Mouse (Mus musculus): ENCODE data around the gene Fam71f2.

Fam71f2 gene

GRCm38 (mm10) chr6:29264456-29264781 lies 15.0 kb upstream of the Fam71f2 start:
- POLR2A ChIA-PET = interaction anchor here in 3 of 4 experiments (0.7 to 2.7 kb wide), 6 partner anchors 8 to 48 kb away, joined by 3 to 10 read pairs (median 4); partner anchors contain the start of genes Hilpda (in 3 of the 3) and Impdh1 (in 1 of the 3)
- CTCF ChIA-PET = interaction anchor here in 3 of 4 experiments (0.6 to 1.9 kb wide), 6 partner anchors 11 to 125 kb away, joined by 3 to 8 read pairs (median 6); partner anchors contain the start of gene Fam71f2 (in 1 of the 3)

DNA sequence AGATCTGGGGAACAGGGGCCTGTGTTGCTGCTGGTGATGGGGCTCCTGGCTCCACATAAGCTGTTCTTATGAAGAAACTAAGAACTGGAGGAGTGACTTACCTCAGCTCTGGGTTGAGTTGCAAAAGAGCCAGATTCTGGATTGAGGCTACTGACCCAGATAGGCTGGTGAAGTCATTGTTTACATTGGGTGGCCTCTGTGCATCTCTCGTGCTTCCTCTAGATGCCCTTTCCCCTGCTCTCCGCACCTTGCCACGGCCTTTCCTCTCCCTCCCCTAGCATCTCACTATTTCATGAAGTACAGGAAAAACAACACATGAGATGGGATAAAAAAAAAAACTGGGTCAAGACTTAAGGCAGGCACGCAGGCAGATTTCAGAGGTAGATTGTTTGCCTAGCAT lies 12.5 kb upstream of the Fam71f2 start:
- CTCF ChIA-PET = no interaction called here
- POLR2A ChIA-PET = interaction anchor here in 1 of 4 experiments (0.6 kb wide), 1 partner anchor 76 kb away, joined by 3 read pairs; no protein-coding TSS in a partner anchor

- ChIA-PET POLR2A (interaction anchor here in 2 of 4 experiments (0.7 to 1.1 kb wide), 4 partner anchors 9 to 207 kb away, joined by 3 to 6 read pairs (median 4); no protein-coding TSS in a partner anchor), CTCF (interaction anchor here in 3 of 4 experiments (0.7 to 1.4 kb wide), 3 partner anchors 28 to 489 kb away, joined by 3 to 10 read pairs (median 4); no protein-coding TSS in a partner anchor)
These were observed 10.3 kb upstream of the Fam71f2 start for GRCm38 (mm10) chr6:29269006-29269668.

GRCm38 (mm10) chr6:29270961-29271360 lies 8.4 kb upstream of the Fam71f2 start:
- ChIA-PET POLR2A (interaction anchor here in 1 of 4 experiments (1.0 kb wide), 1 partner anchor 38 kb away, joined by 6 read pairs; no protein-coding TSS in a partner anchor), CTCF (no interaction called here)

DNA sequence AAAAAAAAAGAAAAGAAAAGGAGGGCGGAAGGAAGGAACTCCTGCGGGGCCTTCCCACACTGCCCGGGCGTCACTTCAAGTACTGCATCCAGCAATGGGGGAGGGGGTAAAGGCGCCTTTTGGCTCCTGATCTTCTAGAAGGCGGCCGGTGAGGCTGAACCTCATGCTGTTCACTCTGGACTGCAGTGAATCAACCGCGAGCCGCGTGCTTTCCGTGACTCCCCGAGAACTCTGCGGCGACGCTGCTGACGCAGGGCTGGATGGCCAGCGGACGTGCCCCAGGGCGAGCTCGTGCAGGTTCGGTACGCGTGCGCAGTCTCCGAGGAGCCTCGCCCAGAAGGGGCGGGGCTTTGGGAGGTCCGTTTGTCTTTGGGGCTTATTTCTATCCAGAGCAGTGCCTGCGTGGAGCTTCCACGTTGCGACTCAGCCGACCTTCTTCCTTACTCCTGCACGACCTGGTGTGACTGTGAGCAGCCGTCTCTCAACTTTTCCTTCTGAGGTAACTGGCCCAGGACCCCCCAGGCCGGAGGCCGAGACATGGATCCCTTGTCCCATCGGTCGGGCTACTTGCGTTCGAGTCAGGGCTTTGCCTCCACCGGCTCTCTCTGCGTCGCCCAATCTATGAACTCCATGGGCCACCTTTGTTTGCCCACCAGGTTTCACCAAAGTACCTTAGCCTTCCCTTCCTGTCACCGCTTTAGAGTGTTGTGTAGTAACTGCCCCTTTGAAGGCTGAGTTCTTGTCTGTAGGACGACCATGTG lies 6.9 kb upstream of the Fam71f2 start, which contains the start of gene Hilpda:
Hilpda (plus strand) TSS at position 177 of the 761 bp plus-strand sequence.
- POLR2A ChIA-PET = interaction anchor here (0.6 to 2.3 kb wide), 62 partner anchors 8 to 792 kb away, joined by 3 to 23 read pairs (median 4); partner anchors contain the start of genes Calu (in 3 of the 4), Impdh1 (in 3 of the 4), Irf5 (in 2 of the 4) and Rbm28 (in 2 of the 4)
- CTCF ChIA-PET = interaction anchor here in 3 of 4 experiments (0.5 to 1.8 kb wide), 11 partner anchors 31 to 1257 kb away, joined by 3 to 15 read pairs (median 4); partner anchors contain the start of gene Calu (in 2 of the 3)

DNA sequence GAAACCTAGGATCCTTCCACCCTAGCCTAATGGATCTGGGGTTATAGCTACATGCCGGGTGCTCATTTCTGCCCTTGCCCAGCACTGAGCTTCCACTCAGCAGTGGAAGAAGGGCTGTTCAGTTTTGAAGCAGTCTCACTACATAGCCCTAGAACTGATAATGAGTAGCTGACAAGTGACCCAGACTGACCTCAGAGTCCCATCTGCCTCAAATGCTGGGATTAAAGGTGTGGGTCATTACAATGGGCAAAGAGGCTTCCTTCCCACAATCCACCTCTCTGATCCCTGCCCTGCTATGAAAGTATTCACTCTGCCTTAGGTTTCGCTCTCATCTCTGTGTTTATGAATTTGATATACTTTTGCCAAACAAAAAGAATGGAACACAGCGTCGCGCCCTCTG lies 2.6 kb upstream of the Fam71f2 start:
- CTCF ChIA-PET = interaction anchor here in 2 of 4 experiments (1.0 to 2.5 kb wide), 4 partner anchors 36 to 105 kb away, joined by 4 to 9 read pairs (median 4); no protein-coding TSS in a partner anchor
- POLR2A ChIA-PET = interaction anchor here in 3 of 4 experiments (0.7 to 2.0 kb wide), 5 partner anchors 44 to 112 kb away, joined by 3 to 4 read pairs (median 3); partner anchors contain the start of genes Calu (in 1 of the 3), Impdh1 (in 1 of the 3) and Rbm28 (in 1 of the 3)

DNA sequence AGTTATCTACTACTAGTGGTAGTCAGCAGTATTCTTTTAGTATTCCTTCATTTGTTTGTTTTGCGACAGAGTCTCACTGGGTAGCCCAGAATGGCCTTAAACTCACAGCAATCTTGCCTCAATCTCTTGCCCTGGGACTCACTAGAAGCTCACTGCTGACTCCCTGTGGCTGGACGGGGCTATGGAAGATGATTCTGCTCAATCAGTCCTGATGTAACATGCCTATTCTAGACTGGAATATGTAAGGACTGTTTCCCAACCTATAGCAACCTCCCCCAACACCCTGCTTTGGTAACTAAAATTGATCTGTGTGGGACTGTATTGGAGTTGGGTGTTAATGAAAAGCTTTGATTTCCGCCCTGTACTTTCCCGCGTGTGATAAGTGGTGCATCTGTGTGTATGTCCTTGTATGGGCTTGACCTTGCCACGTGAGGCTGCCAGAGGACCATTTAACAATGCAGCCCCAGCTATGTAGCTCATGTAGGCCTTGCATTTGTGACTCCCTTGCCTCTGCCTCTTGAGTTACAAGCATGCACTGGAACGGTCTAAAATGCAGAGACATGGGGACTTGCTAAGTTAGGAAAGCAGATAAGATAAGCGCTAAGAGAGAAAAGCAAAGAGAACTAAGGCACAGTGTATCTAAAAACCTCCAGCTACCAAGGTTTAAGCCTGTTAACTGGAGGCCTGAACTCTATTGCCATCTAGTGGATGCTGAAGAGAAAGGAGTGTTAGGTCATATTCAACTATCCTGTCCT lies 703 bp upstream of the Fam71f2 start:
- POLR2A ChIA-PET = interaction anchor here (0.6 to 1.8 kb wide), 30 partner anchors 10 to 347 kb away, joined by 3 to 10 read pairs (median 5); partner anchors contain the start of genes Calu (in 2 of the 4), Impdh1 (in 2 of the 4) and Rbm28 (in 1 of the 4)
- CTCF ChIA-PET = interaction anchor here (0.6 to 2.4 kb wide), 51 partner anchors 9 to 1704 kb away, joined by 3 to 39 read pairs (median 4); partner anchors contain the start of genes Rbm28 (in 3 of the 4), Calu (in 2 of the 4) and Impdh1 (in 2 of the 4)

- POLR2A ChIA-PET = interaction anchor here in 2 of 4 experiments (0.6 to 1.4 kb wide), 3 partner anchors 8 to 358 kb away, joined by 3 to 8 read pairs (median 3); partner anchors contain the start of gene Hilpda (in 1 of the 2)
These were observed 1.3 kb downstream of the Fam71f2 start for GRCm38 (mm10) chr6:29280671-29281070.

GRCm38 (mm10) chr6:29286870-29287269 lies 7.5 kb downstream of the Fam71f2 start:
- ChIA-PET CTCF (interaction anchor here in 2 of 4 experiments (0.8 to 1.6 kb wide), 3 partner anchors 8 to 46 kb away, joined by 6 to 9 read pairs (median 7); no protein-coding TSS in a partner anchor), POLR2A (interaction anchor here in 2 of 4 experiments (0.8 to 2.7 kb wide), 9 partner anchors 9 to 123 kb away, joined by 3 to 14 read pairs (median 7); partner anchors contain the start of genes Calu (in 2 of the 2) and Hilpda (in 2 of the 2))

More at GRCm38 (mm10) chr6:29280671-29281070, 1.3 kb downstream of the Fam71f2 start:
- CTCF ChIA-PET = interaction anchor here in 3 of 4 experiments (0.7 to 1.3 kb wide), 2 partner anchors 11 to 40 kb away, joined by 3 to 4 read pairs (median 3); no protein-coding TSS in a partner anchor

GRCm38 (mm10) chr6:29287481-29287880 lies 8.1 kb downstream of the Fam71f2 start:
- ChIA-PET CTCF (interaction anchor here in 2 of 4 experiments (0.5 to 1.6 kb wide), 4 partner anchors 9 to 104 kb away, joined by 4 to 9 read pairs (median 6); no protein-coding TSS in a partner anchor), POLR2A (interaction anchor here in 2 of 4 experiments (0.8 to 2.7 kb wide), 9 partner anchors 8 to 123 kb away, joined by 3 to 14 read pairs (median 7); partner anchors contain the start of genes Calu (in 2 of the 2), Fam71f2 (in 1 of the 2) and Hilpda (in 1 of the 2))

- ChIA-PET POLR2A (interaction anchor here (0.6 to 2.7 kb wide), 13 partner anchors 8 to 1591 kb away, joined by 3 to 14 read pairs (median 3); partner anchors contain the start of genes Calu (in 3 of the 4), Fam71f2 (in 1 of the 4) and Hilpda (in 1 of the 4)), CTCF (interaction anchor here in 3 of 4 experiments (0.7 to 1.6 kb wide), 4 partner anchors 9 to 62 kb away, joined by 3 to 9 read pairs (median 5); no protein-coding TSS in a partner anchor)
These were observed 8.6 kb downstream of the Fam71f2 start for GRCm38 (mm10) chr6:29287944-29288343.

DNA sequence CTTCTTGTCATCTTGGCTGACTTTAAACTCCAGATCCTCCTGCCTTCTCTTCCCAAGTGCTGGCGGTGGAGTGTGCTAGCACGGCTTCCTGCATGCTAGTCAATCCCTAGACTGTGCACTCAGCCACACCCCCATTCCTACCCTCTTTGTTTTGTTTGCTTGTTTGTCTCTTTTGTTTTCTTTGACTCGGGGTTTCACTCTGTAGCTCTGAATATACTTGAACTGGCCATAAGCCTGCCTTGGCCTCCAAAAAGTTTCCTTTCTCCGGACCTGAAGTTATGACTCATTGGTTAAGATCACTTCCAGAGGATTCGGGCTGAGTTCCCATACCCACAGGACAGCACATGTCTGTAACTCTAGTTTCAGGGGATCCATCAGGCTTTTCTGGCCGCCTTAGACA lies 9.3 kb downstream of the Fam71f2 start:
- ChIA-PET CTCF (interaction anchor here in 2 of 4 experiments (0.7 to 1.0 kb wide), 2 partner anchors 10 to 63 kb away, joined by 3 read pairs; no protein-coding TSS in a partner anchor), POLR2A (interaction anchor here (0.6 to 2.7 kb wide), 10 partner anchors 10 to 645 kb away, joined by 3 to 14 read pairs (median 3); partner anchors contain the start of genes Calu (in 2 of the 4), Hilpda (in 2 of the 4) and Fam71f2 (in 1 of the 4))

DNA sequence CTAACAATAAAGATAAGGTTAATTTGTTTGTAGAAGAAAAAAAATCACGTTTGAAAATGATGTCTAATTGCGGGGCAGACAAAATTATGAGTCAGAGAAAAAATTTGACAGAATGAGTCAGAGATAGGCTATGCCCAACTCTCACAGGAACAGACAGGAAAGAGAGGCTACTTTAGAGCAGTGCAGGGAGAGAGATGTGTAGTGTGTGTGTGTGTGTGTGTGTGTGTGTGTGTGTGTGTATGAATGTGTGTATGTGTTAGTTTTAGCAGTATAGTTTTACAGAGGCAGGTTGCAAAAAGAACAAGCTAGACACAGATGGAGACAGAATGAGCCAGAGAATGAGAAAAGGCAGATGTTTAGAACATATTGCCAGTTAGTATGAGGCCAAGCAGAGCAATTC lies 19.7 kb downstream of the Fam71f2 start:
- ChIA-PET POLR2A (interaction anchor here in 3 of 4 experiments (0.6 to 2.6 kb wide), 6 partner anchors 9 to 403 kb away, joined by 3 to 16 read pairs (median 6); partner anchors contain the start of gene Calu (in 1 of the 3)), CTCF (interaction anchor here in 2 of 4 experiments (0.5 to 0.6 kb wide), 3 partner anchors 54 to 800 kb away, joined by 3 to 4 read pairs (median 4); no protein-coding TSS in a partner anchor)

GRCm38 (mm10) chr6:29303251-29303650 lies 23.9 kb downstream of the Fam71f2 start:
- ChIA-PET CTCF (interaction anchor here in 3 of 4 experiments (0.5 to 2.9 kb wide), 15 partner anchors 9 to 223 kb away, joined by 3 to 17 read pairs (median 4); partner anchors contain the start of genes Calu (in 1 of the 3), Ccdc136 (in 1 of the 3), Fam71f2 (in 1 of the 3) and Hilpda (in 1 of the 3)), POLR2A (interaction anchor here in 2 of 4 experiments (0.6 to 3.0 kb wide), 6 partner anchors 16 to 165 kb away, joined by 3 to 25 read pairs (median 4); partner anchors contain the start of genes Calu (in 2 of the 2) and Impdh1 (in 1 of the 2))

DNA sequence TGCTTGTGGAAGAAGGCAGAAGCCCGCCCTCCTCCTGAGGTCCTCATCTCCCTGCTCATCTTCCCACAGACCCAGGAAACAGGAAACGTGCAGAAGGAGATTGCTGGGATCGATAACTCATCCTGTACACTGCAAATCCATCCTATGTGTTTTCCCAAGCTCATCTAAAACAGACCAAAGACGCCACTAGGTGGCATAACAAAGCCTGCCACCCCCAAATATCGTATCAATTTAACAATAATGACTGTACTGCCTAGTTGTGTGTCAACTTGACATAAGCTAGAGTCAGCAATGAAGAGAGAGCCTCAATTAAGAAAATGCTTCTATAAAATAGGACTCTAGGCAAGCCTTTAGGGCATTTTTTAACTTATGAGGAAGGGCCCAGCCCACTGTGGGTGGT lies 24.3 kb downstream of the Fam71f2 start:
- POLR2A ChIA-PET = interaction anchor here in 2 of 4 experiments (0.6 to 3.0 kb wide), 6 partner anchors 17 to 165 kb away, joined by 3 to 25 read pairs (median 4); partner anchors contain the start of genes Calu (in 2 of the 2) and Fam71f2 (in 1 of the 2)

More for the DNA sequence above, 24.3 kb downstream of the Fam71f2 start:
- CTCF ChIA-PET = interaction anchor here in 3 of 4 experiments (0.5 to 2.9 kb wide), 17 partner anchors 9 to 223 kb away, joined by 3 to 17 read pairs (median 3); partner anchors contain the start of genes Calu (in 1 of the 3), Ccdc136 (in 1 of the 3), Fam71f2 (in 1 of the 3) and Hilpda (in 1 of the 3)

Data from embryonic stem cell, embryonic (primary cell).